Mouse (Mus musculus) lung, adult 2 months (tissue): Measurements from ENCODE around the gene Hist1h3i. TPM values are rescaled to one million over a fixed set of nuclear protein-coding genes. Genes with fewer than 3 reads are reported as not detected.

Experiments
- DNase-seq: peaks from one replicate; pipeline ENCODE4 v3.0.0; 2022
- H3K4me1 ChIP-seq: fragments of 200-500 bp; 2 replicates; pipeline ENCODE4 v1.6.1; 2011; ENCODE audit warnings: low read length; ENCODE audit not compliant: control insufficient read depth, insufficient read depth
- H3K4me3 ChIP-seq: fragments of 200-500 bp; replicated peaks from 2 replicates; pipeline ENCODE3; 2011; ENCODE audit warnings: low read depth, mild to moderate bottlenecking, control low read depth, low read length; ENCODE audit errors: extremely low read depth
- CTCF ChIP-seq: fragments of 200-500 bp; IDR thresholded peaks from 2 replicates; pipeline ENCODE4 v1.5.1; 2011; ENCODE audit warnings: mild to moderate bottlenecking, low read length, control low read depth; ENCODE audit not compliant: insufficient read depth
- POLR2A ChIP-seq: fragments of 200-500 bp; IDR thresholded peaks from 2 replicates; pipeline ENCODE4 v1.6.1; 2011; ENCODE audit warnings: low read depth, mild to moderate bottlenecking, control low read depth, low read length, borderline replicate concordance; ENCODE audit errors: extremely low read depth
- WGBS: fragments of 180-500 bp; shearing (Covaris S2); methylation state at CpG from one replicate; pipeline ENCODE4 v1.1.7; 2018; 5-methylcytosine and 5-hydroxymethylcytosine counted together
- polyA plus RNA-seq: library from polyadenylated mRNA; depleted of rRNA; stranded (reverse); fragments of >200 nt; gene quantifications from 2 replicates; pipeline ENCODE4 v1.2.3, GENCODE M21; 2012; rRNA removed

Hist1h3i gene
- polyA plus RNA-seq, 1 experiment, result 8.0 TPM

DNA sequence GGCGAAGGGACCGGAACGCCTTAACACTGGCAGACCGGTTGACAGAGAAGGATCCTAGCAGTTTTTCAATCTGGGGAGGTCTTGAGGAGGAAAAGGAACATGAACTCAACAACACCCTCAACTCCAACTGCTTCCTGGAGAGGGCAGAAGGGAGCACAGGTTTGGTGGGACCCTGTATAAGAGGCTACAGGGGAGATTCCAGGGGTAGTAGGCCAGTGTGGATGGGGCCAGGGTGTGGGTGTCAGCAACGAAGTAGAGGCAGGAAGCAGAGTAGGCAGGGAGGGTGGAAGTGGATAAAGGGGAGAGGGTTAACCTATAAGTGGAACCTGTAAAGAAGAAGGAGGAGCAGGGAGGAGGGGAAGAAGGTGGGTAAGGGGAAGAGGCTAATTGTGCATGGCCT, 49.7 kb downstream of the Hist1h3i start:
- H3K4me1 ChIP-seq, result no peaks in the 10 kb centered on the region
- no peak overlapping the region for H3K4me3 ChIP-seq
- TF ChIP-seq CTCF (no peak), POLR2A (no peak)
- DNase-seq, result no peak
- WGBS, result 85% methylated on average over 5 of the region's 5 CpGs

Other genes starting within 250 kb of the Hist1h3i start
- not detected in 2 replicates for gene Olfr1366, start 240.6 kb downstream of the Hist1h3i start, polyA plus RNA-seq
- not detected in 2 replicates for gene Olfr1535, start 223.5 kb downstream of the Hist1h3i start, polyA plus RNA-seq
- not detected in 2 replicates for gene Olfr1364, start 201.6 kb downstream of the Hist1h3i start, polyA plus RNA-seq
- gene Olfr1362, start 169.3 kb downstream of the Hist1h3i start, polyA plus RNA-seq, result not detected in 2 replicates
- not detected in 2 replicates for gene Olfr11, start 140.9 kb downstream of the Hist1h3i start, polyA plus RNA-seq
- not detected in 2 replicates for gene Olfr1361, start 120.0 kb downstream of the Hist1h3i start, polyA plus RNA-seq
- not detected in 2 replicates for gene Olfr1360, start 106.0 kb downstream of the Hist1h3i start, polyA plus RNA-seq
- gene Olfr1359, start 85.3 kb downstream of the Hist1h3i start, polyA plus RNA-seq, result not detected in 2 replicates
- gene Hist1h2bl, start 67.2 kb downstream of the Hist1h3i start, polyA plus RNA-seq, result 0.72 and 1.6 TPM in 2 replicates
- gene Hist1h2ai, start 66.9 kb downstream of the Hist1h3i start, polyA plus RNA-seq, result 5.8 and 6.7 TPM in 2 replicates
- gene Hist1h3h, start 65.7 kb downstream of the Hist1h3i start, polyA plus RNA-seq, result 8.2 and 8.6 TPM in 2 replicates
- 0.70 TPM in 1 of 2 replicates, not detected in the other for gene Hist1h2bm, start 61.3 kb downstream of the Hist1h3i start, polyA plus RNA-seq
- gene Hist1h4j, start 48.3 kb downstream of the Hist1h3i start, polyA plus RNA-seq, result 1.3 and 1.4 TPM in 2 replicates
- gene Hist1h4k, start 32.9 kb downstream of the Hist1h3i start, polyA plus RNA-seq, result 5.6 and 9.7 TPM in 2 replicates
- 3.2 and 3.8 TPM in 2 replicates for gene Hist1h2ak, start 29.5 kb downstream of the Hist1h3i start, polyA plus RNA-seq
- gene Hist1h2bn, start 29.2 kb downstream of the Hist1h3i start, polyA plus RNA-seq, result 2.4 and 4.2 TPM in 2 replicates
- gene Hist1h1b, start 2.7 kb downstream of the Hist1h3i start, polyA plus RNA-seq, result 0.41 and 0.57 TPM in 2 replicates
- 1.1 and 1.4 TPM in 2 replicates for gene Hist1h2an, start 3.8 kb upstream of the Hist1h3i start, polyA plus RNA-seq
- not detected in 2 replicates for gene Hist1h2bp, start 4.1 kb upstream of the Hist1h3i start, polyA plus RNA-seq
- 4.7 and 5.0 TPM in 2 replicates for gene Hist1h2bq, start 26.8 kb upstream of the Hist1h3i start, polyA plus RNA-seq
- gene Hist1h2ao, start 27.1 kb upstream of the Hist1h3i start, polyA plus RNA-seq, result not detected in 2 replicates
- gene Hist1h4m, start 28.4 kb upstream of the Hist1h3i start, polyA plus RNA-seq, result 3.1 TPM in 1 of 2 replicates, not detected in the other
- 11.1 and 13.7 TPM in 2 replicates for gene Hist1h4n, start 48.8 kb upstream of the Hist1h3i start, polyA plus RNA-seq
- 59.2 and 67.3 TPM in 2 replicates for gene Hist1h2ap, start 50.1 kb upstream of the Hist1h3i start, polyA plus RNA-seq
- gene Hist1h2br, start 50.4 kb upstream of the Hist1h3i start, polyA plus RNA-seq, result 3.3 and 6.1 TPM in 2 replicates
- 0.53 and 0.60 TPM in 2 replicates for gene Zfp184, start 161.7 kb upstream of the Hist1h3i start, polyA plus RNA-seq
- not detected in 2 replicates for gene Pom121l2, start 197.8 kb upstream of the Hist1h3i start, polyA plus RNA-seq
- 0.33 and 0.34 TPM in 2 replicates for gene Prss16, start 226.4 kb upstream of the Hist1h3i start, polyA plus RNA-seq